Mouse (Mus musculus) forebrain, embryonic 14.5 days (tissue): ENCODE data around the gene Gm16253. TPM values are rescaled to one million over a fixed set of nuclear protein-coding genes. Genes with fewer than 3 reads are reported as not detected.

ENCODE experiments used
- ATAC-seq: fragments of 200-750 bp; cut with Nextera tagmentation; 2 replicates; pipeline ENCODE4 v1.8.0; 2017; ENCODE audit warnings: mild to moderate bottlenecking, moderate library complexity
- DNase-seq: peaks from one replicate; pipeline ENCODE4 v3.0.0-alpha.2; 2015; ENCODE audit warnings: low spot score
- H3K27ac ChIP-seq: fragments of 300-500 bp; sonication (generic); 2 replicates; pipeline ENCODE4 v1.5.1; 2014; ENCODE audit warnings: low read depth, mild to moderate bottlenecking, control low read depth, low read length, moderate library complexity
- H3K27me3 ChIP-seq: fragments of 300-500 bp; sonication (generic); replicated peaks from 2 replicates; pipeline ENCODE4 v1.6.1; 2014; ENCODE audit warnings: low read length, control low read depth, mixed read lengths; ENCODE audit not compliant: control insufficient read depth, insufficient read depth
- H3K36me3 ChIP-seq: fragments of 300-500 bp; sonication (generic); 2 replicates; pipeline ENCODE4 v1.6.1; 2014; ENCODE audit warnings: low read length, control low read depth; ENCODE audit not compliant: control insufficient read depth, insufficient read depth
- H3K4me1 ChIP-seq: fragments of 300-500 bp; sonication (generic); 2 replicates; pipeline ENCODE4 v1.6.1; 2014; ENCODE audit warnings: antibody characterized with exemption, low read length, control low read depth; ENCODE audit not compliant: control insufficient read depth, insufficient read depth
- H3K4me2 ChIP-seq: fragments of 300-500 bp; sonication (generic); 2 replicates; pipeline ENCODE4 v1.6.1; 2014; ENCODE audit warnings: mild to moderate bottlenecking, control low read depth, low read length
- H3K4me3 ChIP-seq: fragments of 300-500 bp; sonication (generic); 2 replicates; pipeline ENCODE4 v1.5.1; 2014; ENCODE audit warnings: low read depth, low read length, control low read depth
- H3K9ac ChIP-seq: fragments of 300-500 bp; sonication (generic); 2 replicates; pipeline ENCODE4 v1.6.1; 2014; ENCODE audit warnings: mild to moderate bottlenecking, low read length, control low read depth, moderate library complexity
- H3K9me3 ChIP-seq: fragments of 300-500 bp; sonication (generic); replicated peaks from 2 replicates; pipeline ENCODE4 v1.6.1; 2016; ENCODE audit warnings: low read length, control low read depth, mixed read lengths; ENCODE audit not compliant: control insufficient read depth
- WGBS: fragments of 180-500 bp; shearing (Covaris S2); extraction: QIAGEN DNeasy Blood & Tissue Kit; methylation state at CpG from one replicate; pipeline ENCODE4 v1.1.7; 2014; 5-methylcytosine and 5-hydroxymethylcytosine counted together
- polyA plus RNA-seq: library from polyadenylated mRNA; unstranded; fragments of >200 nt; fragmentation: Nextera tagmentation; extraction: Ambion mirVana; gene quantifications from 2 replicates; pipeline ENCODE4 v1.2.1, GENCODE M21; 2014

Gm16253 gene
- polyA plus RNA-seq, 1 experiment from 2014 or later, result not detected

DNA sequence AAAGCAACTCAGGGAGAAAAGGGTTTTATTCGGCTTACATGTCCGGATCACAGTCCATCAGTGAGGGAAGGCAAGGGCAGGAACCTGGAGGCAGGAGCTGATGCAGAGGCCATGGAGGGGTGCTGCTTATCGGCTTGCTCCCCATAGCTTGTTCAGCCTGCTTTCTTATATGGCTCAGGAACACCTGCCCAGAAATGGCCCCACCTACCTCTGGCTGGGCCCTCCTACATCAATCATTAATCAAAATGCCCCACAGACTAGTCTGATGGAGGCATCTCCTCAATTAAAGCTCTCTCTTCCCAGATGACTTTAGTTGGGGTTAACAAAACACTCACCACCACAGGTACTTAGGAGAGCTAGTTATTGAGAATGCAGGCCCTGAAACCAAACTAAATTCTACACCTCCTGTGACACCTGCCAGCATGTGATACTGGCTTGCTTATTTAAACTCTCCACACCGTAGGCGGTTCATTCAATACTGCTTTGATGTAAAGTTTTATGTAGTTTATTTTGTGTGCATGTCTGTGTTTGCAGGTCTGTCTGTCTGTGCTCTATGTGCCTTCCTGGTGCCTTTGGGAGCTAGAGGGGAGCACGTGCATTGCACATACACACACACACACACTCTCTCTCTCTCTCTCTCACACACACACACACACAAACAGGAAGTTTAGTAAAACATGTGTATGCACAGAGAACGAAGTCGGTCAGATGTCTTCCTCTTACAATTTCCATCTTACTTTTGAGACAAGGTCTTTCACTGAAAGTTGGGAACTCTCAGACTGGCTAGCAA is 9.9 kb upstream of the Gm16253 start:
- H3K4me1 ChIP-seq, result no peaks in the 10 kb centered on the region
- no peaks in the 10 kb centered on the region for H3K27me3 ChIP-seq
- ATAC-seq (no peak), DNase-seq (no peak)
- H3K9ac ChIP-seq, result no peak overlapping the region
- no peak overlapping the region for H3K27ac ChIP-seq
- H3K36me3 ChIP-seq, result no peaks in the 10 kb centered on the region
- no peak overlapping the region for H3K4me3 ChIP-seq
- H3K4me2 ChIP-seq, result no peak overlapping the region
- WGBS, result 86% methylated on average over 8 of the region's 8 CpGs
- H3K9me3 ChIP-seq, result no peaks in the 10 kb centered on the region

- Histone ChIP-seq H3K9me3 (no peaks in the 10 kb centered on the region), H3K4me1 (no peaks in the 10 kb centered on the region), H3K4me3 (no peak overlapping the region), H3K36me3 (no peaks in the 10 kb centered on the region), H3K27ac (no peak overlapping the region), H3K27me3 (no peaks in the 10 kb centered on the region), H3K4me2 (no peak overlapping the region), H3K9ac (no peak overlapping the region)
- ATAC-seq, result no peak
- WGBS, result 84% methylated on average over 8 of the region's 8 CpGs
- DNase-seq, result no peak
Measured at GRCm38 (mm10) chr3:96568605-96569004, 8.2 kb upstream of the Gm16253 start.

- Histone ChIP-seq H3K36me3 (no peaks in the 10 kb centered on the region), H3K4me3 (no peak overlapping the region), H3K9me3 (no peaks in the 10 kb centered on the region), H3K9ac (no peak overlapping the region), H3K4me1 (no peaks in the 10 kb centered on the region), H3K27me3 (no peaks in the 10 kb centered on the region), H3K27ac (no peak overlapping the region), H3K4me2 (no peak overlapping the region)
- no peak for ATAC-seq
- WGBS, result 92% methylated on average over 13 of the region's 13 CpGs
- no peak for DNase-seq
Measured at GRCm38 (mm10) chr3:96569506-96569905, 7.3 kb upstream of the Gm16253 start.

- H3K9ac ChIP-seq, result no peak overlapping the region
- no peaks in the 10 kb centered on the region for H3K9me3 ChIP-seq
- no peak overlapping the region for H3K4me3 ChIP-seq
- H3K4me1 ChIP-seq, result no peaks in the 10 kb centered on the region
- DNase-seq (no peak), ATAC-seq (no peak)
- no peaks in the 10 kb centered on the region for H3K27me3 ChIP-seq
- no peak overlapping the region for H3K27ac ChIP-seq
- 92% methylated on average over 11 of the region's 11 CpGs for whole genome bisulfite sequencing
- no peak overlapping the region for H3K4me2 ChIP-seq
- H3K36me3 ChIP-seq, result no peaks in the 10 kb centered on the region
Measured at GRCm38 (mm10) chr3:96569966-96570605, 6.7 kb upstream of the Gm16253 start.

DNA sequence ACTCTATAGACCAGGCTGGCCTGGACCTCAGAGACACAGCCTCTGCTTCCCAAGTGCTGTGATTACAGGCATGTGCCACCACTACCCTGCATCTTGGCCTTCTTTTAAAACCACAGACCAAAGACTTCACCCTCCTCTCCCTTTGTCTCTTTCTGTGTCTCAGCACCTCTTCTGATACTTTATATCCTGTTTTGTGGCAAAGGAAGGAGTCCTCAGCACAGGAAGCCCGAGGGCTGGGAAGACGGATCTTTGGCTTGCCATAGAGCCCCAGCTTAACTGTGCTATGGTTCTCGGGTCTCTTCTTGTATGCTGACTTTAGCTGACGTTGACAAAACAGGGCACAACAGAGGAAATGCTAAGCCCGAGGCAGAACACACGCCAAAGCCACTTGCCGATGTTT is 6.1 kb upstream of the Gm16253 start:
- Histone ChIP-seq H3K9me3 (no peaks in the 10 kb centered on the region), H3K27ac (no peak overlapping the region), H3K4me3 (no peak overlapping the region), H3K27me3 (no peaks in the 10 kb centered on the region), H3K4me1 (no peaks in the 10 kb centered on the region), H3K4me2 (no peak overlapping the region), H3K36me3 (no peaks in the 10 kb centered on the region), H3K9ac (no peak overlapping the region)
- whole genome bisulfite sequencing, result 78% methylated on average over 7 of the region's 7 CpGs
- no peak for DNase-seq
- ATAC-seq, result no peak

DNA sequence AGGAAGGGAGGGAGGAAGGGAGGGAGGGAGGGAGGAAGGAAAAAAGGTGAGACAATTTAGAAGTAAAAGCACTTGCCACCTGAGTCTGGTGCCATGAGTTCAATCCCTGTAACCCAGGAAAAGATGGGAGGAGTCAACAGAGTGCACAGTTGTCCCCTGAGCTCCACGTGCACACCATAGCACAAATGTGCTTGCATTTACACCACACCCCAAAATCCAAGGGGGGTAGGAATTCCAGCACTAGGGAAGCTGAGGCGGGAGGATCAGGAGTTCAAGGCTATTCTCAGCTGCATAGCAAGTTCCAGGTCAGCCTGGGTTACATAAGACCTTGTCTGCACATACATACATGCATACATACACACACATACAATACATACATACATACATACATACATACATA is 5.4 kb upstream of the Gm16253 start:
- Histone ChIP-seq H3K27me3 (no peaks in the 10 kb centered on the region), H3K9ac (no peak overlapping the region), H3K27ac (no peak overlapping the region), H3K9me3 (no peaks in the 10 kb centered on the region), H3K4me1 (0 out of 2 replicates have a peak, but pooled peaks cover under 1% of the 10 kb centered on the region), H3K4me3 (no peak overlapping the region), H3K4me2 (no peak overlapping the region), H3K36me3 (no peaks in the 10 kb centered on the region)
- WGBS, result 66% methylated on average over 2 of the region's 2 CpGs
- ATAC-seq, result no peak
- DNase-seq, result no peak

GRCm38 (mm10) chr3:96571896-96572698 is 4.7 kb upstream of the Gm16253 start:
- Histone ChIP-seq H3K4me3 (no peak overlapping the region), H3K27ac (no peak overlapping the region), H3K36me3 (no peaks in the 10 kb centered on the region), H3K9ac (no peak overlapping the region), H3K9me3 (no peaks in the 10 kb centered on the region), H3K27me3 (no peaks in the 10 kb centered on the region), H3K4me1 (peaks cover 4% of the 10 kb centered on the region; the same call in 1 of the 2 replicates), H3K4me2 (no peak overlapping the region)
- WGBS, result 80% methylated on average over 16 of the region's 16 CpGs
- ATAC-seq (no peak), DNase-seq (no peak)

GRCm38 (mm10) chr3:96573611-96574511 is 2.9 kb upstream of the Gm16253 start:
- Histone ChIP-seq H3K36me3 (no peaks in the 10 kb centered on the region), H3K4me1 (peaks cover 4% of the 10 kb centered on the region; the same call in 1 of the 2 replicates), H3K9me3 (no peaks in the 10 kb centered on the region), H3K27me3 (no peaks in the 10 kb centered on the region), H3K9ac (no peak overlapping the region), H3K4me3 (no peak overlapping the region), H3K4me2 (no peak overlapping the region), H3K27ac (no peak overlapping the region)
- DNase-seq (no peak), ATAC-seq (no peak)
- WGBS, result 90% methylated on average over 18 of the region's 19 CpGs
